Mouse (Mus musculus) forebrain, embryonic 10.5 days (tissue): ENCODE measurements at regions not wholly inside any gene's neighbourhood (a gene's known extent, or its start where the extent isn't known, plus 50 kb on each side); places are given as distances from the start of the nearest gene placed in this dataset.

ENCODE experiments used
- DNase-seq: peaks from one replicate; pipeline ENCODE4 v3.0.0-alpha.2; 2017; ENCODE audit warnings: low spot score; ENCODE audit errors: extremely low spot score
- H3K27ac ChIP-seq: fragments of 300-500 bp; sonication (generic); 2 replicates; pipeline ENCODE4 v1.5.1; 2016; ENCODE audit warnings: mild to moderate bottlenecking
- H3K27me3 ChIP-seq: fragments of 300-500 bp; sonication (generic); 2 replicates; pipeline ENCODE4 v1.6.1; 2016; ENCODE audit warnings: mild to moderate bottlenecking; ENCODE audit not compliant: poor library complexity, severe bottlenecking
- H3K36me3 ChIP-seq: fragments of 300-500 bp; sonication (generic); replicated peaks from 2 replicates; pipeline ENCODE4 v1.6.1; 2016; ENCODE audit warnings: mild to moderate bottlenecking, moderate library complexity
- H3K4me1 ChIP-seq: fragments of 300-500 bp; sonication (generic); 2 replicates; pipeline ENCODE4 v1.6.1; 2016
- H3K4me3 ChIP-seq: fragments of 300-500 bp; sonication (generic); 2 replicates; pipeline ENCODE4 v1.5.1; 2016; ENCODE audit warnings: mild to moderate bottlenecking, moderate library complexity
- H3K9me3 ChIP-seq: fragments of 300-500 bp; sonication (generic); 2 replicates; pipeline ENCODE4 v1.6.1; 2016; ENCODE audit warnings: mild to moderate bottlenecking, moderate library complexity
- WGBS: fragments of 180-500 bp; shearing (Covaris S2); methylation state at CpG from one replicate; pipeline ENCODE4 v1.1.7; 2016; 5-methylcytosine and 5-hydroxymethylcytosine counted together

DNA sequence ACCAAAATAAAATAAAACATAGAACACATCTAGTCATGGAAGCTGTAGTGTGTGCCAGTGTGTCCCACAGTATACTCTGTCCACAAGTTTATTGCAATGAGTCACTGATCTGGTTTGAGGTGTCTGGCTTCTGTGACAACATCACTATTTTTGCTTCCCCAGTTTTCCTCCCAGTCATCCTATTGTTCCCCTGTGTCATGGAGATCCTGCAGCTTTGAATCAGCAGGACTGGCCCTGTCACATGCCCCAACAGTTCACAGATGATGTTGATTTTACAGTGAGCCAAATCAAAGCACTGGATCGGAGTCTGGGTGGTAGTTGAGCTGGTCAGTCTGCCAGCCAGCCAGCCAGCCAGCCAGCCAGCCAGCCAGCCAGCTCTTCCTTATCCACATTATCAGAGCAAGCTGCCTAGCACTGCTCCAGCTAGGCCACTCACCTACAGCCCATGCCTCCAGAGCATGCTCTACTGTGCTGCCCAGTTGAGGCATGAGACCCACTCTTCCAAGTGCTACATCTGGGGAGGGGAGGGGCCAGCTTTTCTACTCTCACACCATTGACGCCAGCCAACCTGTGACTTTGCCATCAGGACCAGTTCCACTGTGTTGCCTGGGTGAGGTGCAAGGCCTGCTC lies 619.1 kb upstream of the 4930452B06Rik start:
- no peaks in the 10 kb centered on the region for H3K36me3 ChIP-seq
- WGBS: 85% methylated on average over 2 of the region's 2 CpGs
- DNase-seq: no peak
- H3K9me3 ChIP-seq: no peaks in the 10 kb centered on the region
- peaks cover 16% of the 10 kb centered on the region for H3K4me1 ChIP-seq
- no peaks in the 10 kb centered on the region for H3K27me3 ChIP-seq
- H3K27ac ChIP-seq: no peak overlapping the region
- no peak overlapping the region for H3K4me3 ChIP-seq

DNA sequence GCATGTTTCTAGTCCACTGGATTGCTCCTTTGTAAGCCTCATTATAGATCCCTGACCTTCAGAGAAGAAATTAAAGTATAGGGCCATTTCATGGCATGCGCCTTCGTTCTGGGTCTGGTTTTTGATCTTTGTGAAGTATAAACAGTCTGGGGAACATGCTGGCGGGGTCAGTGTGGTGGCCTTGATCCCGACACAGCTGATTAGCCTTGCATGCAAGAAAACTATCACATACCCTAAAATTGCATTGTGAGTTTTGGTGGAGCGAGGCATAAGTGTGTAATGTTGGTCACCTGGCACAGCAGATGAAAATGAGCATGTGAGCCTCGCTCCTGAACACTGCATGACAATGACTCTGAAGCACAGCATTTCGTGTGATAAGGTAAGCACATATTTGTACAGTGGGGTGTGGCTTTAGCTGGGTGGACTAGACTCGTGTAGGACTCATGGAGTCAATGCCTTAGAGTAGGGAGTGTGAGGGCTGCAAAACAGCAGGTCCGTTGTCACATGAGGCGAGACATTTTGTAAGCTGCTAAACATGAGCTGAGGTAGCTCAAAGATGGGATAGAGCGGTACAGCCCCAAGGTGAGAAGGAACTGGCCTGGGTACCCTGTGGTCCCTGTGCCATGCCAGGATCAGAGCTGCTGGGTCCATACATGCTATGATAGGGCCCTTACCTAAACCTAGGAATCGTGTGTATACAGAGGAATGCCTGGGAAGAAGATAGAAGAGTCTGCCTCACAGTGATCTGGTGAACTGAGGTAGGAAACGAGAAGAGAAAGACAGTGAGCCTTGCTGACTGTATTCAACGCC lies 601.4 kb upstream of the 4930452B06Rik start:
- Histone ChIP-seq H3K4me3 (no peak overlapping the region), H3K27me3 (no peaks in the 10 kb centered on the region), H3K36me3 (no peaks in the 10 kb centered on the region), H3K27ac (no peak overlapping the region), H3K9me3 (no peaks in the 10 kb centered on the region), H3K4me1 (no peaks in the 10 kb centered on the region)
- no peak for DNase-seq
- 88% methylated on average over 14 of the region's 14 CpGs for WGBS

DNA sequence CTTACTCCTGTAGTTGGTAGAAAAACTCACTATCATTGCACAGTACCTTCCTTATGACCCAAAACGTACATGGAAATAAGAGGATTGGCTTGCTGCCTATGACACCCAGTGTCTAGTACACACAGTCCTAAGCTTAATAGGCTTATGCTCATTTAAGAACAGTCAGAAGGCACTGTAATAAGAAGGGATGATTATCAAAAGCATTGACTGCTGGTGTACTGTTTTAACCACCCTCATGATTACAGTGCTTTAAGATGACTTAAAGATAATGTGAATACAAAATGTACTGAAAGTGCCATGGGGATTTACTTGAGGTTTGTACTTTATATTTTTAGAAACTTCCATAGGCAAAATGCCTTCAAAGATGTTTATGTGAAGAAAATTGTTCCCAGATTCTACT lies 586.0 kb upstream of the 4930452B06Rik start:
- H3K4me1 ChIP-seq: no peaks in the 10 kb centered on the region
- H3K4me3 ChIP-seq: no peak overlapping the region
- no peaks in the 10 kb centered on the region for H3K9me3 ChIP-seq
- no peaks in the 10 kb centered on the region for H3K36me3 ChIP-seq
- WGBS: 91% methylated on average over 1 of the region's 1 CpGs
- no peak for DNase-seq
- H3K27me3 ChIP-seq: no peaks in the 10 kb centered on the region
- H3K27ac ChIP-seq: no peak overlapping the region

DNA sequence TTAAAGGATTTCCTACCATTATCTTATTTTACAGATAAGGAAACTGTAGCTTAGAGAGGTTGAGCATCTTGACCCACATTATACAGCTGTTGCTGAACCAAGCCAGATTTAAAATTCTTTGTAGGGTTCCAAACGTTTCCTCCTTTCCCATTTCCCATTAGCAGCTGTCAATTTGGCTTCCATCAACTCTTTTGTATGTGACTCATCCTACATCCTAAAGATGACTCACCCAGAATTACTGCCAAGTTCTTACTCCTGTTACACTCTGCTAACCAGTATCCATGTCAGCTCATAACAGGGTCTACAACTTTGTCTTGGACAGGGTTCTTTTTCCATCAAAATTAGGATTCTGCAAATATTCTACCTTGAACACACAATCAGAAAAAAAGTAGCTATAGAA lies 579.2 kb upstream of the 4930452B06Rik start:
- Histone ChIP-seq H3K36me3 (no peaks in the 10 kb centered on the region), H3K9me3 (no peaks in the 10 kb centered on the region), H3K27me3 (no peaks in the 10 kb centered on the region), H3K27ac (no peak overlapping the region), H3K4me1 (peaks cover 5% of the 10 kb centered on the region; the same call in 1 of the 2 replicates), H3K4me3 (no peak overlapping the region)
- no peak for DNase-seq
- WGBS: 65% methylated on average over 1 of the region's 1 CpGs

DNA sequence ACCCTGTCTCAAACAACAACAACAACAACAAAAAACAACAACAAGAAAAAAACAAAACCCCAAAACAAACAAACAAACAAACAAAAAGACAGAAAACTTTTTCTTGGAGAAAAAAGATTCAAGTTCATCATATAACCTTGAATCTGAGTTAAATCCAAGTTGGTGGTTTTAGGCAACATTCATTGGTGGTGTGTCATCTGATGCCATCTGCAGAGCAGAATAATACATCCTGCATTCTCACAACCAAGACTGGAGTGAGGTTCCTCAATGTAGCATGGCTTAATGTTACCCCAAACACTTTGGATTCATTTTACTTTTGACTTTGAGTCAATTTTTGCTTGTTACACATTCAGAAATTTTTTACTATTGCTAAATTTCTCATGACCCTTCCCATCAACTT lies 577.3 kb upstream of the 4930452B06Rik start:
- DNase-seq: no peak
- H3K27ac ChIP-seq: no peak overlapping the region
- H3K4me1 ChIP-seq: peaks cover 5% of the 10 kb centered on the region; the same call in 1 of the 2 replicates
- no peaks in the 10 kb centered on the region for H3K27me3 ChIP-seq
- H3K36me3 ChIP-seq: no peaks in the 10 kb centered on the region
- H3K9me3 ChIP-seq: no peaks in the 10 kb centered on the region
- no peak overlapping the region for H3K4me3 ChIP-seq

DNA sequence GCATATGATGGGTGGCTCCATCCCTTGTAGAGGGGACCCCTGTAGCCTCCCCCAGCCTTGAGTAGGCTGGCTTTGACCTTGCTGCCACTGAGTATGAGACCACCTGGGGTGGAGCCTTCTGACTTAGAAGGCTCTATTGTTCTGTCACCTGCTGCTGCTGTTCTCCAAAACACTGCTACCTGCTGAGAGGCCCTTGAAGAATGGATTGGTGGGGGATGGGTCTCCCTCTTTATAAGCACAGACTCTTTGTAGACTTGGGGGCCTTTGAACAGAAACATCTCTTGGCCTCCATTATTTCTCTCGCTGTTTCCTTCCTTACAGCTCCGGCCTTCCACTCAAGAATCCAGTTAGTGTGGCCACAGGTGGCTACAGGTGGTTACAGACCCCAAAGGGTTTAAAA lies 576.1 kb upstream of the 4930452B06Rik start:
- H3K27me3 ChIP-seq: no peaks in the 10 kb centered on the region
- no peak for DNase-seq
- H3K9me3 ChIP-seq: no peaks in the 10 kb centered on the region
- H3K4me1 ChIP-seq: peaks cover 5% of the 10 kb centered on the region; the same call in 1 of the 2 replicates
- H3K27ac ChIP-seq: no peak overlapping the region
- no peaks in the 10 kb centered on the region for H3K36me3 ChIP-seq
- H3K4me3 ChIP-seq: no peak overlapping the region
- 36% methylated on average over 2 of the region's 2 CpGs for WGBS

DNA sequence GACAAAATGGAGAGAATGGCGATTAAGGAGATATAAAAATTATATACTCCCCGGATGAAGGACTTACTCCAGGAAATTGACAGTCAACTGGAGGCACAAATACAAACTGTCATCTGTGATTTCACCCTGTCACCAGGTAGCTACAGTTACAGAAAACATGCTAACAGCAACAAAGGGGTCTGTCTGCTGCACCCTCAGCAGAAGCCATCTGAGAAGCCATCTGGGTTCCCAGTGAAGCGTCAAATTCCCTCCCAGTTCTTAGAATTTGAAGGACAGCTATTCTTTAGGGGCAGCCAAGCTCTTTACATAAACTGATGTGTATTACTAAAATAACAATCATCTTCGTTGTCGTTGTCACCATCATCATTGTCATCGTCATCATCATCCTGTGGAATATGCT lies 561.6 kb upstream of the 4930452B06Rik start:
- H3K36me3 ChIP-seq: no peaks in the 10 kb centered on the region

DNA sequence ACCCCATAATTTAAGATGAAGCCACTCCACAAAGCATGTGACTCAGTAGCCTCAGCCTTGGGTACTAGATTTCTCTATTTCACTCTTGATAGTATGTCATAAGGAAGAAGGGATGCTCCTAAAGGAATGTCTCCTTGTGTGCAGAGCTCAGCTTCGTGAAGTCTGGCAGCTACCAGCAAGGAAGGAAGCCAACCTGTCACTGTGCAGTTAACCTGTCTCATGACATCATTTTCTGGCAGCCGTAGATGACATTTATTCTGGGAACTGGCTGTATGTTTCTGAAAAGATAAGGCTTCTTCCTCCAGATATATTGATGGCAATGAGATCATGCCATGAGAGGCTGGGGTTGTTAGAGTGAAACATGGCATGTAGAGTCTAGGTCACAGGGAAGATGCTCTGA lies 534.2 kb upstream of the 4930452B06Rik start:
- no peak for DNase-seq
- 93% methylated on average over 2 of the region's 2 CpGs for WGBS
- Histone ChIP-seq H3K27ac (no peak overlapping the region), H3K4me1 (no peaks in the 10 kb centered on the region), H3K9me3 (no peaks in the 10 kb centered on the region), H3K36me3 (no peaks in the 10 kb centered on the region), H3K4me3 (no peak overlapping the region), H3K27me3 (no peaks in the 10 kb centered on the region)

More for the DNA sequence above, 561.6 kb upstream of the 4930452B06Rik start:
- no peak for DNase-seq
- Histone ChIP-seq H3K4me3 (no peak overlapping the region), H3K9me3 (no peaks in the 10 kb centered on the region), H3K27me3 (no peaks in the 10 kb centered on the region), H3K4me1 (no peaks in the 10 kb centered on the region), H3K27ac (no peak overlapping the region)
- 97% methylated on average over 6 of the region's 6 CpGs for WGBS

DNA sequence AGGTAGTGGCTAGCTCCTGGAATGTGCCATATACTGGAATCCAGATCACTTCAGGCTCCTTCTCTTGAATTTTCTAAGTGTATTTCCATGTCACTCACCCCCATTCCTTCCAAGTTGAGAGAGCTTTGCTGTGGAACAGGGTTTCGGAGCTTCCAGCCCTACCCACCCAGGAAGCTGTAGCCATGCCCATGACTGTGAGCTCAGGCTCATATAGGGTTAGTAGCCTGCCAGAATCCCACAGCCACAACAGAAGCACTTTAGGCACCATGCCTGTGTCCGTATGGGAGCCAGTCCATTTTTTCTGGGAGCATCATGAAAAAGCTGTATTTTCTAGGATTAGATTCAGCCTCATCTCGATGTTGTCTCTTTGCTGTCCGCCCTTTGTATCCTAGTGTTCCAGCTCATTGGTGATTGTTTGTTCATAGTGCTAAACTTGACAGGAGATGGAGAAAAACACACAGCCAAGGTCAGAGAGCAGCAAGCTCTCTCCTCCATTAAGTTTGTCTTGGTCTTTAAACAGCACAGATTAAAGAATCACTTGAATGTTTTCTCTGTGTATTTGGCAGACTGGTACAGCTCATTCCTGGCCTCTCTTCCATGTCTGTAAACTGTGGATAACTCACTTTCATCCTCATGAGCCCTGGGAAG lies 526.2 kb upstream of the 4930452B06Rik start:
- Histone ChIP-seq H3K4me1 (no peaks in the 10 kb centered on the region), H3K27ac (no peak overlapping the region), H3K36me3 (no peaks in the 10 kb centered on the region), H3K27me3 (no peaks in the 10 kb centered on the region), H3K4me3 (no peak overlapping the region), H3K9me3 (no peaks in the 10 kb centered on the region)
- WGBS: 87% methylated on average over 4 of the region's 4 CpGs
- no peak for DNase-seq

DNA sequence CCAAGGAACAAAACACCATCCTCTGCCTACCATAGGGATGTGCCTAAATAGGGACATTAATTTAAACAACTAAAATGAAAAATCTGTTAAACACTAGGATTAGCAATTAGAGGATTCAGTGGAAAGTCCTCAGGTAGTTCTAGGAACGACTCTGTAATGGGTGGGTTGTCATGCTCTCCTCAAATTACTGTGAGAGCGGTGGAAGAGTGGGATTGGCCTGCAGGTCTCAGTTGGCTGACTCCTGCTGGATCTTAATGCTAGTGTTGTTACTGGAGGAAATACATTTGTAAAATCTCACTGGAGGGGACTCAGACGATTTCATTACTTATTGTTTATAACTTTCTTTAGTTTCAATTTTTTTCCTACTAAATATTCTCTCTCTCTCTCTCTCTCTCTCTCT lies 525.6 kb upstream of the 4930452B06Rik start:
- Histone ChIP-seq H3K9me3 (no peaks in the 10 kb centered on the region), H3K27ac (no peak overlapping the region), H3K36me3 (no peaks in the 10 kb centered on the region), H3K27me3 (no peaks in the 10 kb centered on the region), H3K4me1 (no peaks in the 10 kb centered on the region), H3K4me3 (no peak overlapping the region)
- 79% methylated on average over 3 of the region's 3 CpGs for WGBS
- no peak for DNase-seq

DNA sequence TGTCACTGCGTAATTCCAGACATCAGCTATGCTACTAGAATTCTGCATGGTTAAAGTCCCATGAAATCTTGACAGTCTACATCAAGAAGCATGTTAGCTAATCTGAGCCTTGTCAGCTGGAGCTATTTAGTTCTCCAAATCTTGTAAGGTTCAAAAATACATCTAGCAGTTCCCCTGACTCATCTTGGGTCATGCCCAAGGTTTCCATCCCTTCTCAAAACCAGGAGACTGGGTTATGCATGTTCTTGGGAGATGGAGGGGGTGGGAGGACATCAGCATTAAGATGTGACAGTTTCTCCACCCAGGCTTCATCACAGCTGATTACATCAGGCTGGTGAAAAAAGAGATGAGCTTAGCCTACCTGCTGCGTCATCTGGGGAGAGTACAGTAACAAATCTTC lies 495.3 kb upstream of the 4930452B06Rik start:
- Histone ChIP-seq H3K9me3 (no peaks in the 10 kb centered on the region), H3K36me3 (no peaks in the 10 kb centered on the region), H3K4me1 (no peaks in the 10 kb centered on the region), H3K27ac (no peak overlapping the region), H3K4me3 (no peak overlapping the region), H3K27me3 (no peaks in the 10 kb centered on the region)
- DNase-seq: no peak
- WGBS: 94% methylated on average over 2 of the region's 2 CpGs

DNA sequence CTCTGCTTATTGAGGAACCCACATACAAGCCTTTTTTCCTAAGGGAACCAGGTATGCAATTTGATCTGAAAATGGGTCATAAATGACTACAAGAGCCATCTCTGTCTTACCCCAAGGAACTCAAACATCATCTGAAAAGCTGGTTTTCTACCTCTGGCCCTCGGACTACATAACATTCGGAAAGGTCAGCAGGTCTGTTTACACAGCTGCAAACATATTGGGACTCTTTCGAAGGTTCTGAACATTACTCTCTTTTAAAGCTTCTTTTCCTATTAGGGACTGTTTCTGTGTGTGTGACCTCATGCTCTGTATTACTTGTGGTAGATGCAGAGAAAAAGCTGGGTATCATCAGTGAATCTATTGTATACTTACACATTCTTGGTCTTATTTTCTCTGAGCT lies 491.9 kb upstream of the 4930452B06Rik start:
- H3K4me3 ChIP-seq: no peak overlapping the region
- no peaks in the 10 kb centered on the region for H3K27me3 ChIP-seq
- DNase-seq: no peak
- no peaks in the 10 kb centered on the region for H3K4me1 ChIP-seq
- WGBS: 64% methylated on average over 3 of the region's 3 CpGs
- no peak overlapping the region for H3K27ac ChIP-seq
- no peaks in the 10 kb centered on the region for H3K9me3 ChIP-seq
- no peaks in the 10 kb centered on the region for H3K36me3 ChIP-seq

DNA sequence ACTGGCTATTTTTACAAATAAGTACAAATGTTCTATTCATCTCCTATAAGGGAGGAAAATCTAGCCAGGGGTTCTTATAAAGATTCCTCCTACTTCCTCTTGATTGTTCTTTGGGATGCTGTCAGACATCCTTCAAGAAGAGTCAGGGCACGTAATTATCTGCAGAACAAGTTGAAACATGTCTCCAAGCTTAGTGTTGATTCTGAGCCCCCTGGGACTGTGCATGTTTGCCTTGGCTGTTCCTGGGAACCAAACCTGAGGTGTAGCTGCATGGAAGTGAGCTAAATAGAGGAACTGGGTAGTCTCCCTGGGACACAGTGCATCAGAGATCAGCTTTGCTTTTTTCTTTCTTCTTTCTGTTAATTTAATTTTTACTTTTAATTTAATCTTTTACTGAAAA lies 484.8 kb upstream of the 4930452B06Rik start:
- WGBS: 64% methylated on average over 1 of the region's 1 CpGs
- Histone ChIP-seq H3K4me1 (no peaks in the 10 kb centered on the region), H3K27me3 (no peaks in the 10 kb centered on the region), H3K36me3 (no peaks in the 10 kb centered on the region), H3K4me3 (no peak overlapping the region), H3K9me3 (no peaks in the 10 kb centered on the region), H3K27ac (no peak overlapping the region)
- no peak for DNase-seq
